Mouse (Mus musculus): ENCODE results near the gene Ugt1a6b. TPM values are rescaled to one million over a fixed set of nuclear protein-coding genes. Genes with fewer than 3 reads are reported as not detected.
"Not testable (repeated sequence)": the region's sequence is repeated elsewhere in the genome, so short reads cannot be mapped to it uniquely, and the experiment has no call there.

The Ugt1a6b gene
- polyA plus RNA-seq, 1 experiment from 2014 or later = not detected

GRCm38 (mm10) chr1:88133908-88134456 is 30.9 kb downstream of the Ugt1a6b start:
- DNase-seq (ENCODE audit: low spot score) = no peak
- WGBS = 72% methylated on average over 3 of the region's 3 CpGs

GRCm38 (mm10) chr1:88134457-88135011 is 31.5 kb downstream of the Ugt1a6b start, which contains the start of gene Ugt1a6a:
Gene Ugt1a6a, plus strand, starts transcription at chr1:88134809.
- H3K36me3 ChIP-seq; H3K4me1 ChIP-seq (replicated peaks); H3K9me3 ChIP-seq; H3K4me3 ChIP-seq; H3K27me3 ChIP-seq (ENCODE audit: insufficient read depth, poor library complexity, severe bottlenecking): not testable (repeated sequence)
- DNase-seq (ENCODE audit: low spot score) = peak; percentile 2
- WGBS = 51% methylated on average over 5 of the region's 5 CpGs
- peak within 1 kb of the TSS; percentile 16; the same call in 1 of the 2 replicates for H3K27ac ChIP-seq

More at GRCm38 (mm10) chr1:88133908-88134456, 30.9 kb downstream of the Ugt1a6b start:
- H3K4me3 ChIP-seq = no peak overlapping the region
- no peaks in the 10 kb centered on the region for H3K36me3 ChIP-seq
- no peaks in the 10 kb centered on the region for H3K27me3 ChIP-seq (ENCODE audit: insufficient read depth, poor library complexity, severe bottlenecking)
- peak overlapping the region; percentile 16; the same call in 1 of the 2 replicates for H3K27ac ChIP-seq
- H3K9me3 ChIP-seq = no peaks in the 10 kb centered on the region
- peaks cover 9% of the 10 kb centered on the region for H3K4me1 ChIP-seq (replicated peaks)

- H3K4me3 ChIP-seq, H3K9me3 ChIP-seq: not testable (repeated sequence)
Measured at GRCm38 (mm10) chr1:88135229-88135904, 32.3 kb downstream of the Ugt1a6b start.

GRCm38 (mm10) chr1:88136646-88137045 is 33.6 kb downstream of the Ugt1a6b start:
- H3K36me3 ChIP-seq = no peaks in the 10 kb centered on the region
- no peak overlapping the region for H3K4me3 ChIP-seq
- no peak for DNase-seq (ENCODE audit: low spot score)
- H3K9me3 ChIP-seq = no peaks in the 10 kb centered on the region
- WGBS = 72% methylated on average over 2 of the region's 2 CpGs
- H3K27ac ChIP-seq = no peak overlapping the region
- H3K27me3 ChIP-seq (ENCODE audit: insufficient read depth, poor library complexity, severe bottlenecking) = no peaks in the 10 kb centered on the region
- H3K4me1 ChIP-seq (replicated peaks) = peaks cover 9% of the 10 kb centered on the region

More at GRCm38 (mm10) chr1:88135229-88135904, 32.3 kb downstream of the Ugt1a6b start:
- not testable (repeated sequence) for H3K27me3 ChIP-seq (ENCODE audit: insufficient read depth, poor library complexity, severe bottlenecking); H3K4me1 ChIP-seq (replicated peaks); DNase-seq (ENCODE audit: low spot score); H3K36me3 ChIP-seq; H3K27ac ChIP-seq
- 91% methylated on average over 6 of the region's 6 CpGs for WGBS

- Histone ChIP-seq H3K9me3 (no peaks in the 10 kb centered on the region), H3K4me3 (no peak overlapping the region), H3K27ac (no peak overlapping the region), H3K27me3 (ENCODE audit: insufficient read depth, poor library complexity, severe bottlenecking) (no peaks in the 10 kb centered on the region), H3K4me1 (replicated peaks) (peaks cover 9% of the 10 kb centered on the region), H3K36me3 (no peaks in the 10 kb centered on the region)
- no peak for DNase-seq (ENCODE audit: low spot score)
- WGBS = 91% methylated on average over 3 of the region's 3 CpGs
Measured at GRCm38 (mm10) chr1:88137264-88137663, 34.2 kb downstream of the Ugt1a6b start.

- WGBS = 89% methylated on average over 1 of the region's 1 CpGs
- H3K36me3 ChIP-seq = no peaks in the 10 kb centered on the region
- no peak overlapping the region for H3K27ac ChIP-seq
- peaks cover 9% of the 10 kb centered on the region for H3K4me1 ChIP-seq (replicated peaks)
- DNase-seq (ENCODE audit: low spot score) = no peak
- H3K27me3 ChIP-seq (ENCODE audit: insufficient read depth, poor library complexity, severe bottlenecking) = no peaks in the 10 kb centered on the region
- no peaks in the 10 kb centered on the region for H3K9me3 ChIP-seq
- no peak overlapping the region for H3K4me3 ChIP-seq
Measured at GRCm38 (mm10) chr1:88138145-88138544, 35.1 kb downstream of the Ugt1a6b start.

GRCm38 (mm10) chr1:88140492-88140891 is 37.4 kb downstream of the Ugt1a6b start:
- not testable (repeated sequence) for H3K4me3 ChIP-seq; H3K27ac ChIP-seq; H3K27me3 ChIP-seq (ENCODE audit: insufficient read depth, poor library complexity, severe bottlenecking); H3K9me3 ChIP-seq; H3K4me1 ChIP-seq (replicated peaks); DNase-seq (ENCODE audit: low spot score); H3K36me3 ChIP-seq
- 70% methylated on average over 1 of the region's 1 CpGs for WGBS

- H3K36me3 ChIP-seq; H3K4me3 ChIP-seq; H3K27ac ChIP-seq; H3K9me3 ChIP-seq; H3K27me3 ChIP-seq (ENCODE audit: insufficient read depth, poor library complexity, severe bottlenecking); H3K4me1 ChIP-seq (replicated peaks): not testable (repeated sequence)
- peak; percentile 21 for DNase-seq (ENCODE audit: low spot score)
- WGBS = 4% methylated on average over 5 of the region's 5 CpGs
Measured at GRCm38 (mm10) chr1:88143966-88144675, 41.1 kb downstream of the Ugt1a6b start.

- H3K4me3 ChIP-seq; H3K27ac ChIP-seq; H3K9me3 ChIP-seq; H3K36me3 ChIP-seq; H3K4me1 ChIP-seq (replicated peaks); H3K27me3 ChIP-seq (ENCODE audit: insufficient read depth, poor library complexity, severe bottlenecking); DNase-seq (ENCODE audit: low spot score): not testable (repeated sequence)
- 70% methylated on average over 2 of the region's 2 CpGs for WGBS
Measured at GRCm38 (mm10) chr1:88145278-88145677, 42.2 kb downstream of the Ugt1a6b start.

- H3K4me3 ChIP-seq; H3K9me3 ChIP-seq; DNase-seq (ENCODE audit: low spot score); H3K36me3 ChIP-seq; H3K27me3 ChIP-seq (ENCODE audit: insufficient read depth, poor library complexity, severe bottlenecking); H3K27ac ChIP-seq; H3K4me1 ChIP-seq (replicated peaks): not testable (repeated sequence)
- 76% methylated on average over 2 of the region's 2 CpGs for WGBS
Measured at GRCm38 (mm10) chr1:88150133-88150532, 47.1 kb downstream of the Ugt1a6b start.

GRCm38 (mm10) chr1:88158430-88158829 is 55.4 kb downstream of the Ugt1a6b start:
- no peak for DNase-seq (ENCODE audit: low spot score)
- 84% methylated on average over 2 of the region's 2 CpGs for WGBS
- H3K9me3 ChIP-seq = no peaks in the 10 kb centered on the region

GRCm38 (mm10) chr1:88165711-88166110 is 62.7 kb downstream of the Ugt1a6b start, which contains the start of gene Ugt1a5:
Gene Ugt1a5, plus strand, starts transcription at chr1:88166012.
- H3K36me3 ChIP-seq = no peaks in the 10 kb centered on the region
- H3K27me3 ChIP-seq (ENCODE audit: insufficient read depth, poor library complexity, severe bottlenecking) = no peaks in the 10 kb centered on the region
- no peak for DNase-seq (ENCODE audit: low spot score)
- no peaks in the 10 kb centered on the region for H3K4me1 ChIP-seq (replicated peaks)
- no peaks in the 10 kb centered on the region; the same call in 1 of the 2 replicates for H3K9me3 ChIP-seq
- no peak within 1 kb of the TSS for H3K27ac ChIP-seq
- 83% methylated on average over 5 of the region's 5 CpGs for WGBS
- no peak within 1 kb of the TSS for H3K4me3 ChIP-seq

More at GRCm38 (mm10) chr1:88158430-88158829, 55.4 kb downstream of the Ugt1a6b start:
- no peaks in the 10 kb centered on the region for H3K4me1 ChIP-seq (replicated peaks)
- no peak overlapping the region for H3K4me3 ChIP-seq
- no peaks in the 10 kb centered on the region for H3K27me3 ChIP-seq (ENCODE audit: insufficient read depth, poor library complexity, severe bottlenecking)
- no peaks in the 10 kb centered on the region for H3K36me3 ChIP-seq
- H3K27ac ChIP-seq = no peak overlapping the region

GRCm38 (mm10) chr1:88172190-88172589 is 69.1 kb downstream of the Ugt1a6b start:
- H3K9me3 ChIP-seq = peaks cover 13% of the 10 kb centered on the region
- WGBS = 89% methylated on average over 6 of the region's 7 CpGs
- DNase-seq (ENCODE audit: low spot score); H3K27me3 ChIP-seq (ENCODE audit: insufficient read depth, poor library complexity, severe bottlenecking); H3K36me3 ChIP-seq; H3K4me1 ChIP-seq (replicated peaks); H3K4me3 ChIP-seq; H3K27ac ChIP-seq: not testable (repeated sequence)

Measured in hindbrain, embryonic 10.5 days (tissue).